Mouse (Mus musculus) frontal cortex, postnatal 25 days (tissue): ENCODE results near the gene Ugt1a8.
"Not testable (repeated sequence)": the region's sequence is repeated elsewhere in the genome, so short reads cannot be mapped to it uniquely, and the experiment has no call there.

ENCODE experiments used
- DNase-seq, 2 experiments: peaks; one replicate each; pipeline ENCODE4 v3.0.0; 2022; ENCODE audit warnings: low spot score in 2 of 2

The Ugt1a8 gene

DNA sequence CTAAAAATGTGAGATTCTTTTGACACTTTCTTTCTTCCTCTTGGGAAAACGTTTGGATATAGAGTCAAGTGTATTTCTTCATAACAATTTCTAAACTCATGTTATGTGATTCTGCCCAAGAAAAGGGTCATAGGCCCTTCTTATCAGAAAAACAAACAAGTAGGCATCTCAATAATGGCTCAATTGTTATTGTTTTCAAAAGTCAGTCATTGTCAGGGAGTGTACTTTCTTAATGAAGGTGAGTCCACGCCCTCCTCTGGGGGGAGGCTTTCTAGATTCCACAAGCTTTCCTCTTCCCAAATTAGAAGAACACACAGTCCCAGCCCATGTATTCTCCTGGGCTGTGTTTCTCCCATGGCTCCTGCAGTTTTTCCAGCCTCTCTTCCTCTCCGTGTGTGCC, at the start of gene Ugt1a8:
Gene Ugt1a8 (plus strand): TSS at position 301 of the 400 bp plus-strand sequence.
- no peak for DNase-seq

DNA sequence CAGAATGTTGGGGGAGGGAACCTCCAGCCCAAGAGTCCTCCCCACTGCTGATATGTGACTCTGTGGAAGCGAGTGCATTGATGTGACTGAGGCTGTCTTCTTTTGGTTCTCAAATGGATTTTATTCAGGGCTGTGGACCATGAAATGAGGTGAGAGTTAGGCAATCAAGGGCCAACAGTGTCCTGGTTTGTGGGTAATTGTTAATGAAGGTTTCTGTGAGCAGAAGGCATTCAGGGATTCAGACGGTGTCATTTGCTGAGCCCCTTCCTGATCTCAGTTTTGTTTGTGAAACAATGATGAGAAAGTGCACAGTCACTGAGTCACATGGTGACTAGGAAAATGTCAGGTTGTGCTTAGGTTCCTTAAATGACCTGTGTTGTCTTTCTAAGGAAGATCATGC, 44.6 kb upstream of the Ugt1a8 start:
- DNase-seq = not testable (repeated sequence)

DNA sequence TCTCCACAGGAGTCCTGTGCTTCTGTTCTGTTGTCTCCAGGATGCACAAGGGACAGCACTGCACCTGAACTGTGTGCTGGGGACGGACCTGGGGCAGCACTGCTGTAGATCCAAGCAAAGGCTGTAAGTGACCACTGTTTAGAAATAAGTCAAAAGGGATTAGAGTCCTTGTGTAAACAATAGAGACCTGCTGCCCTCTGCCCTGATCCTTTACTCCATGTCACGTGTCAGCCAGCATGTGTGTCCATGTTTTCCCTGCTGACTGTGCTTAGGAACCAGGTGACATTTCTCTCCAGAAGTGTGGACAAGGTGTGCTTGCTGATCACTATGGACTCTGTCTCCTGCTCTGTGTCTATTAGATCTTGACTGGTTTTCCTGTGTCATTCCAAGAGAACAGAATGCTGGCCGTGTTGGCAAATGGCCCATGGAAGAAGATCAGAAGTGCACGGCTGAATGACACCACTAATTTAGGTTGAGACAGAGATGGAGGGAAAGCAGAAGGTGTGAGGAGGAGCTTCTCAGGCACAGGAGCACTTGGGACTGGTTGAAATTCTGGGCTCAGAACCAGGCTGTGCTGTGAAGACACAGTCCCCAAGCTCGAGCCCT, 42.7 kb upstream of the Ugt1a8 start:
- DNase-seq = not testable (repeated sequence)

DNA sequence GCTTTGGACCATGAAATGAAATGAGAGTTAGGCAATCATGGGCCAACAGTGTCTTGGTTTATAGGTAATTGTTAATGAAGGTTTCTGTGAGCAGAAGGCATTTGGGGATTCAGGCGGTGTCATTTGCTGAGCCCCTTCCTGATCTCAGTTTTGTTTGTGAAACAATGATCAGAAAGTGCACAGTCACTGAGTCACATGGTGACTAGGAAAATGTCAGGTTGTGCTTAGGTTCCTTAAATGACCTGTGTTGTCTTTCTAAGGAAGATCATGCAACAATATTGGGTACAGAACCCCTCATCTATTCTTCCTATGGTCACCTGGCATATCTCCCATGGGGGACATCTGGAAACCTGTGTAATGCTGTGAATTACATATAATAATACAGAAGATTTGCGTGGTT, 40.2 kb upstream of the Ugt1a8 start:
- DNase-seq = not testable (repeated sequence)

DNA sequence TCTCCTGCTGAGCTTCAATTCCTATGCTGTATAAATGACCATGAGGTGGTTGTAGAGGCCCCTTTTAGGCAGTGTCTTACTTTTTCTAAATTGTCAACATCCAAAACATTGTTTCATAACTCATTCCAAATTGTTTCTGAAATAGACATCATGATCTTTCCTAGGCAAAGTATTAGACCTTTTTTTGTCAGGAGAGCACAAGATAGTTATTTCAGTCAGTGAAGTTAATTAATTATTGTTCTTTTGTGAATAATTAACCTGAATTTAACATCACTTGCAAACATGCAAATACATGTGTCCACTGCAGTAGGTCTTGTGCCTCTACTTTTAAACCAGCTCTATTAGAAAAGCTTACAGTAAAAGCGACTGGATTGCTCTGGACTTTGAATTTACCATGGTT, 32.5 kb upstream of the Ugt1a8 start, which contains the start of gene Ugt1a10:
Gene Ugt1a10 (plus strand): TSS at position 301 of the 400 bp plus-strand sequence.
- DNase-seq = no peak

DNA sequence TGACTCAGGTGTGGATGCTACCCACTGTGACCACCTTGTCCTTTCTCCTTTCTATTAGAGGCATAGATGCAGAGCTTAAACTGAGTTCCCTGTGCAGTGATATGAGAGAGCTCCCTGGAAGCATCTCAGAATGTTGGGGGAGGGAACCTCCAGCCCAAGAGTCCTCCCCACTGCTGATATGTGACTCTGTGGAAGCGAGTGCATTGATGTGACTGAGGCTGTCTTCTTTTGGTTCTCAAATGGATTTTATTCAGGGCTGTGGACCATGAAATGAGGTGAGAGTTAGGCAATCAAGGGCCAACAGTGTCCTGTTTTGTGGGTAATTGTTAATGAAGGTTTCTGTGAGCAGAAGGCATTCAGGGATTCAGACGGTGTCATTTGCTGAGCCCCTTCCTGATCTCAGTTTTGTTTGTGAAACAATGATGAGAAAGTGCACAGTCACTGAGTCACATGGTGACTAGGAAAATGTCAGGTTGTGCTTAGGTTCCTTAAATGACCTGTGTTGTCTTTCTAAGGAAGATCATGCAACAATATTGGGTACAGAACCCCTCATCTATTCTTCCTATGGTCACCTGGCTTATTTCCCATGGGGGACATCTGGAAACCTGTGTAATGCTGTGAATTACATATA, 21.0 kb upstream of the Ugt1a8 start:
- DNase-seq = not testable (repeated sequence)

DNA sequence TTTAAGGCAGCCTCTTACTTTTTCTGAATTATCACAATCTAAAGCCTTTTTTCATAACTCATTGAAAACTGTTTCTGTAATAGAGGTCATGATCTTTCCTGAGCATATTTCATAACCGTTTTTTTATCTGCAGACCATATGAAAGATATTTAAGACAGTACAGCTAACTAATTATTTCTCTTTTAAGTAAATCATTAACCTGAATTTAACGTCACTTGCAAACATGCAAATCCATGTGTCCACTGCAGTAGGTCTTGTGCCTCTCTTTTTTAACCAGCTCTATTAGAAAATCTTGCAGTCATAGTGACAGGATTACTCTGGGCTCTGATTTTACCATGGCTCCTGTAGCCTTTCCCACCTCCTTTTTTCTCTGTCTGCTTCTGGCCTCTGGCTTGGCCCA, 17.1 kb upstream of the Ugt1a8 start, which contains the start of gene Ugt1a9:
Gene Ugt1a9 (plus strand): TSS at position 306 of the 400 bp plus-strand sequence.
- DNase-seq = no peak

DNA sequence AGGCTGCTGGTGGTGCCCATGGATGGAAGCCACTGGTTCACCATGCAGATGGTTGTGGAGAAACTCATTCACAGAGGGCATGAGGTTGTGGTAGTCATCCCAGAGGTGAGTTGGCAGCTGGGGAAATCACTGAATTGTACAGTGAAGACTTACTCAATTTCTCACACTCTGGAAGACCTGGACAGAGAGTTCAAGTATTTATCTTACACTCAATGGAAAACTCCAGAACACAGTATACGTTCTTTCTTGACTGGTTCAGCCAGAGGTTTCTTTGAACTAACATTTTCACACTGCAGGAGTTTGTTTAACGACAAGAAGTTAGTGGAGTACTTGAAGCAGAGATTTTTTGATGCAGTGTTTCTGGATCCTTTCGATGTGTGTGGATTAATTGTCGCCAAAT, 16.7 kb upstream of the Ugt1a8 start:
- no peak for DNase-seq

DNA sequence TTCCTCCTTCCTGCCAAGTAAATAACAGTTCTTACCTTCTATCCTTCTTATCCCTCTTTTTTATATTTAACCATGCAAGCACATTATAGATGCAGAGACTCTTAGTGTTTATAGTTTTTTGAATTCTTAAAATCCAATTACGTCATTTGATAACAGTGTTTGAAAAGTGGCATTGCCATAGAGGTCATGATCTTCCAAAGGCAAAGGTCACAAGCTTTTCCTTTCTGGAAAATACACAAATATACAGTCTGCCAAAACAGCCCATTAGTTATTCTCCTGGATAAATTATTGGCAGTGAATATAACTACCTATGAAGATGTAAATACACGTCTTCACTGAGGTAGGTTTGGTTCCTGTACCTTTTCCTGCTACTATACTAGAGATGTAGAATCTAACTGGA, 13.1 kb upstream of the Ugt1a8 start:
- no peak for DNase-seq

DNA sequence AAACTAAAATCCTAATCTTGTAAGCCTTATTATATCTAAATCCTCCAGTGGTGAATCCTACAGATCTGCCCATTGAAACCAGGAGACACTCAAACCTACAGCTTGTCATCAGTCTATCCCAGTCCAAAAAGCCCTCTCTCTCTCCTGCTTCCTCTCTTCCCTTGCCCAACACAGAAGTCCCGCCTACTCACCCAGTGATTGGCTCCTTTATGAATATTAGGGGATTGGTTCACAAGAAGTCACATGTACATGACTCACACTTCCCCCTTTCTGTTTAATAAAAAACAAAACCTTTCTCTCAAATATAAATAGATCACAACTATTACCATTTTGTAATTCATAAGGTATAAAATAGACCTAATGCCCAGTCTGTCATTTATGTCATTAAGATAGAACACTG, 10.5 kb upstream of the Ugt1a8 start:
- DNase-seq = no peak

DNA sequence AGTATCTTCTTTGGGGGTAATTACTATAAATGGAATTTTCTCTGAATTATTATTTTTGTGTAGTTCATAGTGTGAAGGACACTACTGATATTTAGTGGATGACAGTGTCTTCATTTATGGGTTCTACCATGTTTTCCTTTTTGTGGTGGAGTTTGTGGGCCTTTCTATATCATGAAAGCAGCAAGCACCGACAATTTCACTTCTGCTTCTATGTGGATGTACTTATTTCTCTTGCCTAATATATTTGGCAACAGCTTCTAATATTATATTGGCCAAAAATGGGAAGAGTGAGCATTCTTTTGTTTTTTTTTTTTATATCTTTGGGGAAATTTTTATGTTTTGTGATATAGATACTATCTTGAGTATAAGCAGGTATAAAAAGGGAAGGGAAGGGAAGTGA, 5.9 kb upstream of the Ugt1a8 start:
- no peak for DNase-seq

DNA sequence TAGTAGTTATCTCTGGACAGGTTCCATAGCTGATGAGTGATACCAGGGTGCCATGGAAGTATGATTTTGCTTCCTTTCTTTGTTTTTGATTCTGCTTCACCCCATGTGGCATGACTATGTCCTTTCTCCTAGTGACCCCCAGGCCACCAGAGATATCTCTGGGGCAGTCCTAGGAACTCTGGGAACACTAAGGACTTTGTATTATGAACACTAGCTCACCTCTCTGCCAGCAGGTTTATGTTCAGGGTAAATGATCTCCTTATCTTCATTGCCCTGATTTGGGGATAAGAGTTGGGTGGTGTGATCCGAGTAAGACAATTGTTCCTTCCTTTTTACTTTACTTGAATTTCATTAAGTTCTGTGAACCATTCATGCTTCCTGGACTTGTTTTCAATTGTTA, 1.5 kb upstream of the Ugt1a8 start:
- no peak for DNase-seq

DNA sequence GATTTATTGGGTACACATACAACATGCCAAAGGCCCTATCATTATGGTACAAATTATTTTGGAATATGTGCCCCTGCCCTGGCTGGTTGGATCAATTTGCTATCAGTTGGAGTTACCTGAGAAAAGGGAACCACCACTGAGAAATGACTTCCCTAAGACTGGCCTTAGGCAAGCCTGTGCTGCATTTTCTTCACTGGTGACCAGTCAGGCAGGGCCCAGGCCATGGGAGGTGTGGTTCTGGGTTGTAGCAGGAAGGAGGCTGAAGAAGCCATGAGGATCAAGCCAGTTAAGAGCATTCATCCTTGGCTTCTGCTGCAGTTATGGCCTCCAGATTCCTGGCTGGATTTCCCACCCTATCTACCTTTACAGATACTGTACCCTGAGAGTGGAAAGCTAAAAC, 4.7 kb downstream of the Ugt1a8 start:
- no peak for DNase-seq

DNA sequence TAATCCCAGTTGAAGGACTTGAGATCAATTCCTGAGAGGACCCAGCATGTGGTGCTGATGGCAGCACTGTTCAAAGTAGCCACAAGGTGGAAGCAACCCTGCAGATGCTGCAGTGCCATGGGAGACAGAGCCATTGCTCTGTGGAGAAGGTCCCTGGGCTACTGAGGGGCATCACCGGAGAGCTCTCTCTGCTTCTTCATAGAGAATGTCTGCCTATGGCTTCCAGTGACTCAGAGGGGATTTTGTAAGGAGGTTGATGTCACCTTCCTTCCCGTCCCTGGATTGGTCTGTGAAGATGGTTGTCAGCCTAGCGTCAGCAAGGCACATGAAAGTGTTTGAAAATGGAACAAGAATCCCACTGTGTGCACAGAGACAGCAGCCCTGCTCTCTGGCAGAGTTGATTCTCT, 6.7 kb downstream of the Ugt1a8 start:
- DNase-seq = not testable (repeated sequence)

DNA sequence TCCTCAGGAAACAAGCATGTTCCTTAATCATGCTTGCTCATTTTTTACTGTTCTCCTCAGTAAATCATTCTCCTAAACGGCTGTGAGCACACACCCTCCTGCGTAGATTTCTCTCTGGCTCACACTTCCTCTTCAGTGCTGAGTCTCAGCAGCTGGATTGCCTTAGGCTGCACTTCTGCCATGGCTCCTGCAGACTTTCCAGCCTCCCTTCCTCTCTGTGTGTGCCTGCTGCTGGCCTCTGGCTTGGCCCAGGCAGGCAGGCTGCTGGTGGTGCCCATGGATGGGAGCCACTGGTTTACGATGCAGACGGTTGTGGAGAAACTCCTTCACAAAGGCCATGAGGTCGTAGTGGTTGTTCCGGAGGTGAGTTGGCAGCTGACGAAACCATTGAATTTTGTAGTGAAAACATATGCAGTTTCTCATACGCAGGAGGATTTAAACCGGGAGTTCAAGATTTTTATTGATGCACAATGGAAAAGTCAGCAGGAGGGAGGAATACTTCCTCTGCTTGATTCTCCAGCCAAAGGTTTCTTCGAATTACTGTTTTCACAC, 7.4 kb downstream of the Ugt1a8 start, which contains the start of gene Ugt1a7c:
Gene Ugt1a7c (plus strand): TSS at position 122 of the 552 bp plus-strand sequence.
- DNase-seq = no peak

DNA sequence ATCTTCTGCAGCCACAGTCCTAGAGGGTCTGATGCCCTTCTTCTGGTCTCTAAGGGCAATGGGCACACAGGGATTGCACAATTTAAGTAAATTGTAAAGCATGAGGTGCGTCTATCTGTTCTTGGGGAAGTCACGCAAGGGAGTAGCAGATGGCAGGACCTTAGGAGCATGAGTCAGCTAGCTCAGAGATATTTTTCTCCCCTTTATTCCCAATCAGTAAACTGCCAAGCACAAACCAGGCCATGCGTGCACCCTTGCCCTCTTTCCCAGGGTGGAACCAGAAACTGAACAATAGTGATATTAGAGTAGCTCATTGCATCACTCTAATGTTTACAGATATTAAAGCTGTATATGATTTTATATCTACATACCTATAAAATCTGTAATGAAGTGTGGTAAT, 10.9 kb downstream of the Ugt1a8 start:
- DNase-seq = not testable (repeated sequence)

DNA sequence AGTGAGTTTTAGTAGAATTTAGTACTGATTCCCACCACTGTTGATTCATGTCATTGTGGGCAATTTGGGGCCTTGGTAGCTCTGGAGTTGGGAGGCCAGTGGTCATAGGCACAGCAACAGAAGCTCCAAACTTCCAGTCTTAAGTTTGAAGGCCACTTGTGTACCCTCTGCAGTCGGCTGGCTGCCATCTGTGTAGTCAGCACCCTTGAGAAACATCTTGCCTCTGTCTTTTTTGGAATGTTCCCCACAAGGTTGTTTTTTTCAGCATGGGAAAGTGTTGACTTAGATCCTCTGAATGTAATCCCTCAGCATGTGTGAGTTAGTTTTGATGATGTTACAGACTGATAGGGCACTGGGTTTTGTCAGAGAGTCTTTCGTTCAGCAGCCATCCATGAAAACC, 12.1 kb downstream of the Ugt1a8 start:
- DNase-seq = not testable (repeated sequence)

DNA sequence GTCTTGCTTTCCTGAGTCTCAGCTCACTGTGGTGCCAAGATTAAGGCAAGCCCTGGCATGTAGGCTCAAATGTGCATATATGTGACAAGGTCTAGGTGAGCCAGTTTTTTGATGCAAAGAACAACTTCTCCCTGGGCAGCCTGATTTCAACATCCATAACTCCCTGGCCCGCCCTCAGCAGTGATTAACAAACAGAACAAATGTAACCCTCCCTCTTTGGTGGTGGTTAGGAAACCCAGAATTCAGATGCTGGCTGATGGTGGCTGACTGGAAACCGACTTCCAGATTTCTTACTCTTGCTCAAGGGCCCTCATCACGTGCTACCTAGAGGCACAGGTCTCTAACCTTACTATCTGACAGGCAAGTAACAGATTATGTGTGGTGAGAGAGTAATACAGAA, 15.4 kb downstream of the Ugt1a8 start, which contains the start of gene Ugt1a6b:
Gene Ugt1a6b (plus strand): TSS at position 234 of the 400 bp plus-strand sequence.
- not testable (repeated sequence) for DNase-seq

DNA sequence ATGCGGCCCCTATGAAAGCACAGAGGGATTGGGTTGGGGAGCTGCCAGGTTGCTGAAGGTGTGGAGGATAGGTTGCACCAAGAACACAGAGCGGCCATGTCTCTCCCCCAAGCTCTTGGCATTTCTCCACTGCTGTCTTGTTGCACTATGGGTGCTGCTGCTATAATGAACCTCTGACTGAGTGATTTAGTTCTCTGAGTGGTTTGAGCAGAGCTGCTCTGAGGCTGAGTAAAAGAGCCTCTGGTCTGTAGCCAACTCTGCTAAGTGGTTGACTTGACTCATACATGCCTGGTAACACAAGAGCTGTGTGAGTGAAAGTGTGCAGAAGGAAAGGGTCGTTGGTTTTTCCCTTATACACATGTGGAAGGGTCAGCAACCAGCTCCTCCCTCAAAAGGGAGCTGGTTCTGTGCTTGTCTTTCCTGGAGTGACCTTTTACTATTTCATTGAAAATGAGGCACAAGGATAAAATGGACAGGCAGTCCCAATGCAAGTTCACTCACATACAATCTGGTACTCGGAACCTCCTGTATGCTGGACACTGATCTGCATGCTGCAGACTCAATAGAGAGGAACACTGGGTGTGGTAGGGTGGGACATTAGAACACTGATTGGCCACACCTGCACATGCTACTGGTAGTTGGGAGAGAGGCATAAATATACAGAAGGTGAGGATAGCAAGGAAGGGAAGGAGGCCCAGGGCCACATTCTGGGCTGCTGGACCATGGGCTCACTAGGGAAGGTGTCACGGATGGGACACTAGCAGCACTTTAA, 16.3 kb downstream of the Ugt1a8 start:
- not testable (repeated sequence) for DNase-seq

DNA sequence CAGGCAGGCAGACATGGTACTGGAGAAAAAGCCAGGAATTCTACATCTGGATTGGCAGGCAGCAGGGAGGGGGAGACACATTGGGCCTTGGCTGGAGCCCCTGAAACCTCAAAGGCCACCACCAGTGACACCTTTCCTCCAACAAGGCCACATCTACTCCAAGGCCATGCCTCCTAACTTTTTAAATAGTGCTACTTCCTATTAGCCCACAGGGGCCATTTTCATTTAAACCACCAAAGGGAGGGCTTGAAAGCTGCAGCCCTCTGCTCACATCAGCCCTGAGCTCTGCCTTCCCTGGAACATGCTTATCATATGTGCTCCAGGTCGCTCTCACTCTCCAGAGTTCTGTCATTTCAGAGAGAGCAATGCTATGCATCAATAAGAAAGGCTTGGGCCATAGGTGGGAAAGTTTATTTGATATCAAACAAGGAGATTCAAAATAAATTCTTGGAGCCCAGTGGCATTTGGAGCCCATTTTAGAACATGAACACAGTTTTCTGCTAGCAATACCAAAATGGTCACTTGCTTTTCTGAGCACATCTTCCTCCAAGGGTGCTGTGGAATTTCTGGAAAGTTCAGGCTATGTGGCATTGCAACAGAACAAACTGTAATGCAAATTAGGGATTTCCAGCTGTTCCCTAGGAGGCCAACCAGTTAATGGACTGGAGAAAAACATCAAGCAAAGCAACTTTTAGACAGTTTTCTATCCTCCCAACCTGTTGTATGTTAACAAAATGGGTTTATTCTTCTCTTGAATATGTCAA, 17.2 kb downstream of the Ugt1a8 start:
- no peak for DNase-seq

DNA sequence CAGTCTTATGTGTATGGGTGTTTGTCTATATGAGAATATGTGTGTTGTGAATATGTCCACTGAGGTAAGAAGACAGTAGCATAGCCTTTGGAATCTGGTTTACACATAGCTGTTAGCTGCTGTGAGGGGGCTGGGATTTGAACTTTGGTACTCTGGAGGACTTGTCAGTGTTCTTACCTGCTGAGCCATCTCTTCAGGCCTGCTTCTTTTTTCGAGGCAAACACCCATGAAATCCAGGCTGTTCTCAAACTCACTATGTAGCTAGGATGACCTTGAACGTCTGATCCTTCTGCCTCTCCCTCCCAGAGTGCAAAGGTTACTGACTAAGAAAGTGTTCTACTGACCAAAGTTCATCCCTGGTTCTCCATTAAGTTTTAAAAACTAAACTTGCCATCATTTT, 18.0 kb downstream of the Ugt1a8 start:
- no peak for DNase-seq
